Mouse (Mus musculus) C2C12 (cell line): ENCODE results near the gene Mrrf. TPM values are rescaled to one million over a fixed set of nuclear protein-coding genes. Genes with fewer than 3 reads are reported as not detected.

Experiments used
- H3K27me3 ChIP-seq: one replicate; pipeline ENCODE4 v1.6.1; 2011; ENCODE audit not compliant: control insufficient read depth, insufficient read depth, insufficient read length
- H3K36me3 ChIP-seq: one replicate; pipeline ENCODE4 v1.6.1; 2011; ENCODE audit not compliant: control insufficient read depth, insufficient read depth
- H3K4me3 ChIP-seq: one replicate; pipeline ENCODE4 v1.5.1; 2011; ENCODE audit warnings: mild to moderate bottlenecking, control low read depth; ENCODE audit not compliant: poor library complexity, insufficient read depth, severe bottlenecking
- H3K79me2 ChIP-seq: one replicate; pipeline ENCODE4 v1.6.1; 2011; ENCODE audit not compliant: control insufficient read depth, insufficient read depth
- H3K79me3 ChIP-seq: one replicate; pipeline ENCODE4 v1.6.1; 2011; ENCODE audit warnings: low read depth, control low read depth
- H3ac ChIP-seq: one replicate; pipeline ENCODE3; 2011; ENCODE audit warnings: low read depth; ENCODE audit not compliant: control insufficient read depth, insufficient read length
- CEBPB ChIP-seq: IDR thresholded peaks from one replicate; pipeline ENCODE4 v1.6.1; 2011; ENCODE audit warnings: low read depth, mild to moderate bottlenecking, control low read depth, moderate library complexity
- CTCF ChIP-seq: IDR thresholded peaks from one replicate; pipeline ENCODE4 v1.5.1; 2011; ENCODE audit not compliant: control insufficient read depth, insufficient read depth, insufficient read length
- FOSL1 ChIP-seq: IDR thresholded peaks from one replicate; pipeline ENCODE4 v1.8.0; 2011; ENCODE audit warnings: mild to moderate bottlenecking, low read length; ENCODE audit not compliant: poor library complexity, insufficient read depth, severe bottlenecking
- MAX ChIP-seq: IDR thresholded peaks from one replicate; pipeline ENCODE4 v1.6.1; 2011; ENCODE audit warnings: mild to moderate bottlenecking, control low read depth
- MYOD1 ChIP-seq: IDR thresholded peaks from one replicate; pipeline ENCODE4 v1.6.1; 2011; ENCODE audit warnings: low read depth; ENCODE audit not compliant: control insufficient read depth, insufficient read length
- MYOG ChIP-seq: IDR thresholded peaks from one replicate; pipeline ENCODE4 v1.6.1; 2011; ENCODE audit not compliant: control insufficient read depth, insufficient read length; ENCODE audit errors: extremely low read depth
- USF1 ChIP-seq: IDR thresholded peaks from one replicate; pipeline ENCODE4 v1.6.1; 2011; ENCODE audit warnings: low read depth, mild to moderate bottlenecking, control low read depth, moderate library complexity
- polyA plus RNA-seq: library from polyadenylated mRNA; unstranded; fragments of >200 nt; fragmentation: generic; extraction: Trizol; gene quantifications from one replicate; pipeline ENCODE4 v1.2.1, GENCODE M21; 2012; ENCODE audit warnings: missing spikeins

Gene Mrrf
- polyA plus RNA-seq, 1 experiment = 25.4 TPM

- no peaks in the 10 kb centered on the region for H3K36me3 ChIP-seq
- H3K79me3 ChIP-seq = no peaks in the 10 kb centered on the region
- H3ac ChIP-seq = no peak overlapping the region
- H3K27me3 ChIP-seq = no peaks in the 10 kb centered on the region
- no peak overlapping the region for H3K4me3 ChIP-seq
- TF ChIP-seq MYOD1 (no peak), MYOG (no peak), CTCF (no peak), MAX (no peak), FOSL1 (no peak), CEBPB (no peak), USF1 (no peak)
- H3K79me2 ChIP-seq = no peaks in the 10 kb centered on the region
Measured at GRCm38 (mm10) chr2:36211785-36212184, 75.6 kb downstream of the Mrrf start.

GRCm38 (mm10) chr2:36213108-36213507 lies 76.9 kb downstream of the Mrrf start:
- H3ac ChIP-seq = peak overlapping the region; percentile 7
- no peak overlapping the region for H3K4me3 ChIP-seq
- no peak for TF ChIP-seq USF1
- TF ChIP-seq MAX = no peak
- TF ChIP-seq MYOD1 = no peak
- TF ChIP-seq FOSL1 = no peak
- no peak for TF ChIP-seq CEBPB
- no peak for TF ChIP-seq CTCF
- no peak for TF ChIP-seq MYOG

GRCm38 (mm10) chr2:36214023-36214422 lies 77.8 kb downstream of the Mrrf start:
- Histone ChIP-seq H3ac (no peak overlapping the region), H3K4me3 (no peak overlapping the region), H3K27me3 (no peaks in the 10 kb centered on the region), H3K79me2 (no peaks in the 10 kb centered on the region), H3K36me3 (no peaks in the 10 kb centered on the region), H3K79me3 (no peaks in the 10 kb centered on the region)
- TF ChIP-seq CTCF (peak; percentile 87), FOSL1 (no peak), USF1 (peak; percentile 95), MYOD1 (no peak), MAX (no peak), MYOG (no peak), CEBPB (no peak)

More at GRCm38 (mm10) chr2:36213108-36213507, 76.9 kb downstream of the Mrrf start:
- H3K27me3 ChIP-seq = no peaks in the 10 kb centered on the region
- H3K79me3 ChIP-seq = no peaks in the 10 kb centered on the region
- no peaks in the 10 kb centered on the region for H3K36me3 ChIP-seq
- no peaks in the 10 kb centered on the region for H3K79me2 ChIP-seq

GRCm38 (mm10) chr2:36214425-36214824 lies 78.2 kb downstream of the Mrrf start:
- TF ChIP-seq MYOG = no peak
- peak; percentile 36 for TF ChIP-seq CTCF
- Histone ChIP-seq H3K27me3 (no peaks in the 10 kb centered on the region), H3K4me3 (no peak overlapping the region), H3ac (no peak overlapping the region), H3K79me3 (no peaks in the 10 kb centered on the region), H3K79me2 (no peaks in the 10 kb centered on the region), H3K36me3 (no peaks in the 10 kb centered on the region)

- TF ChIP-seq USF1 = no peak
- TF ChIP-seq CEBPB = no peak
- no peak for TF ChIP-seq MYOD1
- TF ChIP-seq FOSL1 = no peak
- TF ChIP-seq MAX = no peak
- no peak for TF ChIP-seq MYOG
- no peak for TF ChIP-seq CTCF
- Histone ChIP-seq H3K27me3 (no peaks in the 10 kb centered on the region), H3K79me3 (no peaks in the 10 kb centered on the region), H3K36me3 (no peaks in the 10 kb centered on the region), H3ac (no peak overlapping the region), H3K4me3 (no peak overlapping the region), H3K79me2 (no peaks in the 10 kb centered on the region)
Measured at GRCm38 (mm10) chr2:36215203-36215739, 79.1 kb downstream of the Mrrf start.

GRCm38 (mm10) chr2:36216546-36216945 lies 80.4 kb downstream of the Mrrf start:
- no peak for TF ChIP-seq MYOD1
- no peak for TF ChIP-seq MAX
- no peak for TF ChIP-seq CTCF
- H3ac ChIP-seq = no peak overlapping the region
- no peaks in the 10 kb centered on the region for H3K79me2 ChIP-seq
- no peaks in the 10 kb centered on the region for H3K27me3 ChIP-seq
- peak overlapping the region; percentile 15 for H3K4me3 ChIP-seq
- no peaks in the 10 kb centered on the region for H3K79me3 ChIP-seq
- H3K36me3 ChIP-seq = no peaks in the 10 kb centered on the region
